Mouse (Mus musculus) embryonic facial prominence, embryonic 14.5 days (tissue): ENCODE results near the gene Reep6. TPM values are rescaled to one million over a fixed set of nuclear protein-coding genes. Genes with fewer than 3 reads are reported as not detected.

Source experiments
- ATAC-seq: fragments of 200-750 bp; cut with Nextera tagmentation; 2 replicates; pipeline ENCODE4 v1.8.0; 2017; ENCODE audit warnings: low read depth, moderate number of reproducible peaks, moderate TSS enrichment
- DNase-seq: peaks from one replicate; pipeline ENCODE4 v3.0.0-alpha.2; 2015; ENCODE audit warnings: low spot score
- H3K27ac ChIP-seq: fragments of 300-500 bp; sonication (generic); replicated peaks from 2 replicates; pipeline ENCODE4 v1.5.1; 2014; ENCODE audit warnings: low read depth, mild to moderate bottlenecking, low read length, moderate library complexity
- H3K27me3 ChIP-seq: fragments of 300-500 bp; sonication (generic); replicated peaks from 2 replicates; pipeline ENCODE4 v1.6.1; 2014; ENCODE audit warnings: low read length; ENCODE audit not compliant: control insufficient read depth, insufficient read depth
- H3K36me3 ChIP-seq: fragments of 300-500 bp; sonication (generic); 2 replicates; pipeline ENCODE4 v1.6.1; 2014; ENCODE audit warnings: low read length, mixed read lengths; ENCODE audit not compliant: control insufficient read depth, insufficient read depth
- H3K4me1 ChIP-seq: fragments of 300-500 bp; sonication (generic); 2 replicates; pipeline ENCODE4 v1.6.1; 2014; ENCODE audit warnings: antibody characterized with exemption, low read length; ENCODE audit not compliant: control insufficient read depth, insufficient read depth
- H3K4me2 ChIP-seq: fragments of 300-500 bp; sonication (generic); 2 replicates; pipeline ENCODE4 v1.6.1; 2014; ENCODE audit warnings: low read depth, mild to moderate bottlenecking, low read length, moderate library complexity, mixed read lengths
- H3K4me3 ChIP-seq: fragments of 300-500 bp; sonication (generic); 2 replicates; pipeline ENCODE4 v1.5.1; 2014; ENCODE audit warnings: low read depth, mild to moderate bottlenecking, low read length
- H3K9ac ChIP-seq: fragments of 300-500 bp; sonication (generic); 2 replicates; pipeline ENCODE4 v1.6.1; 2014; ENCODE audit warnings: low read depth, mild to moderate bottlenecking, low read length, moderate library complexity, mixed read lengths
- H3K9me3 ChIP-seq: fragments of 300-500 bp; sonication (generic); 2 replicates; pipeline ENCODE4 v1.6.1; 2016; ENCODE audit warnings: low read length; ENCODE audit not compliant: control insufficient read depth
- WGBS: fragments of 180-500 bp; shearing (Covaris S2); extraction: QIAGEN DNeasy Blood & Tissue Kit; methylation state at CpG from one replicate; pipeline ENCODE4 v1.1.7; 2014; 5-methylcytosine and 5-hydroxymethylcytosine counted together
- polyA plus RNA-seq: library from polyadenylated mRNA; unstranded; fragments of >200 nt; fragmentation: Nextera tagmentation; extraction: Ambion mirVana; gene quantifications from 2 replicates; pipeline ENCODE4 v1.2.1, GENCODE M21; 2014

Gene Reep6
- polyA plus RNA-seq, 1 experiment from 2014 or later, result 5.6 TPM

GRCm38 (mm10) chr10:80320340-80320760 lies 9.4 kb upstream of the Reep6 start, which contains the start of gene 2310011J03Rik:
Gene 2310011J03Rik (minus strand): TSS chr10:80320537.
- DNase-seq (peak; percentile 96), ATAC-seq (peak; percentile 67)
- Histone ChIP-seq H3K27me3 (peaks cover 20% of the 10 kb centered on the region), H3K27ac (peak within 1 kb of the TSS; percentile 80), H3K9me3 (no peaks in the 10 kb centered on the region), H3K4me1 (peaks cover 8% of the 10 kb centered on the region), H3K4me2 (peak within 1 kb of the TSS; percentile 71), H3K36me3 (peaks cover 10% of the 10 kb centered on the region; the same call in 1 of the 2 replicates), H3K9ac (peak within 1 kb of the TSS; percentile 76), H3K4me3 (peak within 1 kb of the TSS; percentile 78)
- under 1% methylated on average over 25 of the region's 34 CpGs for WGBS

- Histone ChIP-seq H3K9me3 (no peaks in the 10 kb centered on the region), H3K27me3 (peaks cover 12% of the 10 kb centered on the region), H3K36me3 (peaks cover 10% of the 10 kb centered on the region; the same call in 1 of the 2 replicates), H3K9ac (no peak overlapping the region), H3K4me1 (peaks cover 8% of the 10 kb centered on the region), H3K4me3 (no peak overlapping the region), H3K27ac (no peak overlapping the region), H3K4me2 (no peak overlapping the region)
- DNase-seq, result no peak
- no peak for ATAC-seq
- 76% methylated on average over 5 of the region's 6 CpGs for WGBS
Observed at GRCm38 (mm10) chr10:80321014-80321669, 8.6 kb upstream of the Reep6 start.

- Histone ChIP-seq H3K4me1 (peaks cover 8% of the 10 kb centered on the region), H3K4me2 (peak overlapping the region; percentile 98), H3K4me3 (peak overlapping the region; percentile 62; the same call in 1 of the 2 replicates), H3K27ac (no peak overlapping the region), H3K9me3 (no peaks in the 10 kb centered on the region), H3K27me3 (peaks cover 4% of the 10 kb centered on the region; the same call in 1 of the 2 replicates), H3K36me3 (peaks cover 10% of the 10 kb centered on the region; the same call in 1 of the 2 replicates), H3K9ac (no peak overlapping the region)
- 91% methylated on average over 16 of the region's 21 CpGs for WGBS
- ATAC-seq, result no peak
- DNase-seq, result no peak
Observed at GRCm38 (mm10) chr10:80321670-80322581, 7.8 kb upstream of the Reep6 start.

GRCm38 (mm10) chr10:80322811-80323211 lies 6.9 kb upstream of the Reep6 start:
- H3K27me3 ChIP-seq, result no peaks in the 10 kb centered on the region
- peak overlapping the region; percentile 98 for H3K4me2 ChIP-seq
- H3K4me1 ChIP-seq, result peaks cover 8% of the 10 kb centered on the region
- ATAC-seq (no peak; the same call in 1 of the 2 replicates), DNase-seq (no peak)
- H3K36me3 ChIP-seq, result peaks cover 9% of the 10 kb centered on the region; the same call in 1 of the 2 replicates
- peak overlapping the region; percentile 68 for H3K9ac ChIP-seq
- H3K4me3 ChIP-seq, result peak overlapping the region; percentile 62
- H3K27ac ChIP-seq, result no peak overlapping the region
- H3K9me3 ChIP-seq, result no peaks in the 10 kb centered on the region
- 5% methylated on average over 27 of the region's 28 CpGs for WGBS

- H3K36me3 ChIP-seq, result peaks cover 7% of the 10 kb centered on the region; the same call in 1 of the 2 replicates
- H3K4me1 ChIP-seq, result peaks cover 8% of the 10 kb centered on the region
- WGBS, result under 1% methylated on average over 28 of the region's 46 CpGs
- ATAC-seq (peak; percentile 49), DNase-seq (peak; percentile 30)
- no peak overlapping the region for H3K27ac ChIP-seq
- H3K4me3 ChIP-seq, result peak overlapping the region; percentile 62
- H3K9ac ChIP-seq, result peak overlapping the region; percentile 68
- H3K4me2 ChIP-seq, result peak overlapping the region; percentile 98
- H3K9me3 ChIP-seq, result no peaks in the 10 kb centered on the region
- H3K27me3 ChIP-seq, result no peaks in the 10 kb centered on the region
Observed at GRCm38 (mm10) chr10:80323261-80324119, 6.3 kb upstream of the Reep6 start.

- DNase-seq (no peak), ATAC-seq (no peak)
- WGBS, result 68% methylated on average over 17 of the region's 17 CpGs
- peaks cover 9% of the 10 kb centered on the region for H3K4me1 ChIP-seq
- peak overlapping the region; percentile 62 for H3K4me3 ChIP-seq
- no peak overlapping the region for H3K9ac ChIP-seq
- no peaks in the 10 kb centered on the region for H3K36me3 ChIP-seq
- peak overlapping the region; percentile 98 for H3K4me2 ChIP-seq
- no peaks in the 10 kb centered on the region for H3K9me3 ChIP-seq
- no peaks in the 10 kb centered on the region for H3K27me3 ChIP-seq
- H3K27ac ChIP-seq, result no peak overlapping the region
Observed at GRCm38 (mm10) chr10:80324120-80325037, 5.4 kb upstream of the Reep6 start.

- H3K9me3 ChIP-seq, result no peaks in the 10 kb centered on the region
- peaks cover 8% of the 10 kb centered on the region for H3K4me1 ChIP-seq
- no peak for ATAC-seq
- H3K4me2 ChIP-seq, result no peak overlapping the region
- no peak overlapping the region for H3K9ac ChIP-seq
- no peaks in the 10 kb centered on the region for H3K27me3 ChIP-seq
- H3K4me3 ChIP-seq, result no peak overlapping the region
- H3K36me3 ChIP-seq, result no peaks in the 10 kb centered on the region
- 84% methylated on average over 21 of the region's 21 CpGs for WGBS
- H3K27ac ChIP-seq, result no peak overlapping the region
- DNase-seq, result no peak
Observed at GRCm38 (mm10) chr10:80325045-80325444, 4.7 kb upstream of the Reep6 start.
